Mouse (Mus musculus) spleen, adult 12 weeks (tissue): ENCODE measurements around the gene Ppil6.

Source experiments
- DNase-seq: peaks from one replicate; pipeline ENCODE4 v3.0.0; 2022; ENCODE audit warnings: low spot score

The Ppil6 gene

DNA sequence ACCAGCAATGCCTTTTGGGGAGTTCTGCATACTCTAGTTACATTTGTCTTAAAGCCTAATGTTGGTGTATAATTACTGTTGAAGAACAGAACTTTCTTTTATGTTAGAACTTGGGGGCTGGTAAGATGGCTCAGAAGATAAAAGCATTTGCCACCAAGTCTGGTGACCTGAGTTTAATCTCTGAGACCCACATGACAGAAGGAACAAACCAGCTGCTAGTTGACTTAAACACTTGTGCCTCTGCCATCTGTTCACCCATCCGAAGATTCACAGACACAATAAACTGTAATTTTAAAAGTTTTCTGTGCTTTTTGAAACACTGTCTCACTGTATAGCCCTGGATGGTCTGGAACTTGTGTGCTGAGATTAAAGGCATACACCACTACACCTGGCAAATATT, 35.5 kb downstream of the Ppil6 start:
- no peak for DNase-seq

- no peak for DNase-seq
Observed at GRCm38 (mm10) chr10:41529972-41530371, 39.7 kb downstream of the Ppil6 start.

DNA sequence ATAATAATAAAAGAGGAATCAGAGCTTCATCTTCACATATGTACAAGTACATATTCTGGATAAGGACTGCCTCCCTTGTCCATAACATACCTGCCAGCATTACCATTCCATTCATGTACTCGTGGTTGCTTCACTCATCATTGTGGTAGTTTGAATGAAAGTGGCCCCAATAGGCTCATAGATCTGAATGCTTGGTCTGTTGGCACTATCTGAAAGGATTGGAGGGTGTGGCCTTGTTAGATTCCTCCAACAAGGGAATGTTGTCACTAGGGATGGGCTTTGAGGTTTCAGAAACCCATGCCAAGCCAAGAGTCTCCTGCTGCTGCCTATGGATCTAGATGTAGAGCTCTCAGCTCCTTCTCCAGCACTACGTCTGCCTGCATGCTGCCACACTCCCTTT, 45.8 kb downstream of the Ppil6 start:
- no peak for DNase-seq

- no peak for DNase-seq
Observed at GRCm38 (mm10) chr10:41536714-41537113, 46.5 kb downstream of the Ppil6 start.

GRCm38 (mm10) chr10:41537226-41537982, 47.2 kb downstream of the Ppil6 start:
- no peak for DNase-seq

GRCm38 (mm10) chr10:41537983-41538330, 47.7 kb downstream of the Ppil6 start:
- DNase-seq, result no peak

DNA sequence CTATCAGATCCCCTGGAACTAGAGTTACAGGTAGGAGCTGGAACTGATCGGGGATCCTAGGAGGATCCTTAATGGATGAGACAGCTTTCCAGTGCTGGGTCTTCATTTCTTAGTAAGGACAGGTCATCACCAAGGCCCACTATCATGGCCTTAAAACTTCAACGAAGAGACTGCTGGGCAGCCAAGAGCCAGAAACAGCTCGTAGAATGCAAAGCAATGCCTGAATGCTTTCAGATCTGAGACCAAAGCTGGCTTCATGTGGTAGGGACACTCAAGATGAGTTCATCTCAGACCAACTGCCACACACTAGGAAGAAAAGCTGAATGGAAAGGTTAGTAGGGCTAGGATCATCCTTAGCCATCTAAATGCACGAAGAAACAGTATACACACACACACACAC, 48.7 kb downstream of the Ppil6 start:
- no peak for DNase-seq

GRCm38 (mm10) chr10:41542057-41542456, 51.8 kb downstream of the Ppil6 start:
- DNase-seq, result no peak

DNA sequence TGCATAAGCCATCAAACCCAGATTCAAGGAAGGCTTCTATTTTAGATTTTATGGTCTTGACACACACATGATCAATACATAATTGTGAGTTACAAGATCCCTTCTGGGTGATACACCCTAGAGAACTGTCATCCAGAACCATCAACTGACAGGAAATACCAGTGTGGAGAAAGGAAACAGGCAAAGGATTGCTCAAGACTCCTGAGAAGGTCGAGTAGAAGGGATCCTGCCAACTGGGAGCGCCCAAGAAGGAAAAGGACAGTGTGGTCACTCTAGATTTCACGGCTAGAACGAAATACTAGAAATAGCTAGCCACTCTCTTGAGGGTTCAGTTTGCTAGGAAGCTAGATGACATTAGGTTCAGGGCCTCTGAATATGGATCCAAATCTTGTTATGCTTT, 53.2 kb downstream of the Ppil6 start:
- no peak for DNase-seq

GRCm38 (mm10) chr10:41543844-41544243, 53.6 kb downstream of the Ppil6 start:
- DNase-seq, result no peak

- DNase-seq, result no peak
Observed at GRCm38 (mm10) chr10:41544481-41545190, 54.4 kb downstream of the Ppil6 start.

GRCm38 (mm10) chr10:41545224-41545755, 55.1 kb downstream of the Ppil6 start:
- DNase-seq, result no peak

GRCm38 (mm10) chr10:41546396-41547165, 56.3 kb downstream of the Ppil6 start:
- no peak for DNase-seq

- no peak for DNase-seq
Observed at GRCm38 (mm10) chr10:41550711-41551110, 60.5 kb downstream of the Ppil6 start.

- no peak for DNase-seq
Observed at GRCm38 (mm10) chr10:41552319-41552718, 62.1 kb downstream of the Ppil6 start.

GRCm38 (mm10) chr10:41552847-41553589, 62.8 kb downstream of the Ppil6 start:
- DNase-seq, result no peak

GRCm38 (mm10) chr10:41553711-41554110, 63.5 kb downstream of the Ppil6 start:
- DNase-seq, result no peak

GRCm38 (mm10) chr10:41555081-41555480, 64.8 kb downstream of the Ppil6 start:
- no peak for DNase-seq

DNA sequence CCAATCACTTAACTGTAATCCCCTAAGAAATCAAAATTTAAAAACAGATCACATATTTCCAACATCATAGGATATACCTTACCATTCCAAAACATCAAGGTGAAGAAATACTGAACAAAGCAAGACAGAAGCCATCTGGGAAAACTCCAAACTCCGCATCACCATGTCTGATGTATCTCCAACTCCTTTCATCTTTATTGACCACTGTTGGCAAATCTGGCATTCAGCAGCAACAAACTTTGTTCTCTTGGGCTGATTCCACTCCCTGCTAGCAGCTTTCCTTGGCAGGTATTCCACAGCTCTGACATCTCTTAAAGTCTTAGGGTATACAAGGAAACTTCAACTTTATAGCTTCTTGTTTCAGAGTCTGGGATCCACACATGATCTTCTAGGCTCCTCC, 68.2 kb downstream of the Ppil6 start:
- no peak for DNase-seq

DNA sequence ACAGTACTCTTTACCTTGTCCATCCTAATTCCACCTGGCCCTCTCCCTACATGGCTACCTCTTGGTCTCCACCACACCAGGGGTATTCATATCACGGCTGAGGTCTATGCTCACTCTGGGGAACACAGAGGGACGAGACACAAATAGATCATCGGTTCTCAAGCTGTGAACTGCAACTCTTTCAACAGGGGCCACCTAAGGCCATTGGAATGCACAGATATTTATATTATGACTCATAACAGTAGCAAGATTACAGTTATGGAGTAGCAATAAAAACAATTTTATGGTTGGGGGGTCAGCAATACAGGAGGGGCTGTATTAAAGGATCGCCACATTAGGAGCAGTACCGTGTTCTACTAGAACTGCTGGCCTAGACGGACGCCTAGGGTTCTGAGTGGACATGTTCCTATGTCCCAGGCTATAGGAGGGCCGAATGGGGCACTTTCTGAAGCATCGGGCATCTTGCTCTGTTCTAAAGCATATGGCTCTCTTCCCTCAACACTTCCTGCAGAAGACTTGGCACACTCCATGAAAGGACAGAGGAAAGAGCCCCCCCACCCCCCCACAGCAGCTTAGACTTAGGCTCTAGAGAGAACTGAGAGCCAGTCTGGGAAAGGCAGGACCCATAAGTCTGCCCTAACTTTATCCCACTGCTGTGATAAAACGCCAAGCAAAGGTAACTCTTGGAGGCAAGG, 71.6 kb downstream of the Ppil6 start:
- no peak for DNase-seq
